Mouse (Mus musculus) cerebellum, adult 2 months (tissue): Measurements from ENCODE around the gene Vpreb3.

ENCODE experiments used
- CTCF ChIP-seq: fragments of 200-500 bp; IDR thresholded peaks from 2 replicates; pipeline ENCODE4 v1.5.1; 2011; ENCODE audit warnings: low read depth, mild to moderate bottlenecking, control low read depth, low read length, moderate library complexity, borderline replicate concordance; ENCODE audit not compliant: insufficient read depth
- POLR2A ChIP-seq: fragments of 200-500 bp; IDR thresholded peaks from 2 replicates; pipeline ENCODE4 v1.6.1; 2011; ENCODE audit warnings: low read length, control low read depth, borderline replicate concordance; ENCODE audit not compliant: insufficient read depth

GRCm38 (mm10) chr10:75934991-75935390 lies 7.9 kb upstream of the Vpreb3 start:
- TF ChIP-seq POLR2A: no peak
- no peak for TF ChIP-seq CTCF
